Mouse (Mus musculus) heart, embryonic 11.5 days (tissue): Measurements from ENCODE around the gene Kcnj12. TPM values are rescaled to one million over a fixed set of nuclear protein-coding genes. Genes with fewer than 3 reads are reported as not detected.
A peak's percentile ranks its signal among the peaks of the same experiment; 100 is the strongest.

Experiments
- ATAC-seq: fragments of 200-750 bp; cut with Nextera tagmentation; replicated peaks from 2 replicates; pipeline ENCODE4 v1.8.0; 2017; ENCODE audit warnings: moderate library complexity; ENCODE audit not compliant: insufficient number of reproducible peaks, low FRiP score, low TSS enrichment
- H3K27ac ChIP-seq: fragments of 300-500 bp; sonication (generic); 2 replicates; pipeline ENCODE4 v1.5.1; 2014; ENCODE audit warnings: mild to moderate bottlenecking, low read depth, low read length
- H3K27me3 ChIP-seq: fragments of 300-500 bp; sonication (generic); 2 replicates; pipeline ENCODE4 v1.6.1; 2014; ENCODE audit warnings: mild to moderate bottlenecking, low read length, mixed read lengths; ENCODE audit not compliant: control insufficient read depth, insufficient read depth
- H3K36me3 ChIP-seq: fragments of 300-500 bp; sonication (generic); 2 replicates; pipeline ENCODE4 v1.6.1; 2014; ENCODE audit warnings: mild to moderate bottlenecking, low read length, moderate library complexity, mixed read lengths; ENCODE audit not compliant: control insufficient read depth, insufficient read depth
- H3K4me1 ChIP-seq: fragments of 300-500 bp; sonication (generic); 2 replicates; pipeline ENCODE4 v1.6.1; 2014; ENCODE audit warnings: low read length; ENCODE audit not compliant: control insufficient read depth, insufficient read depth
- H3K4me2 ChIP-seq: fragments of 300-500 bp; sonication (generic); 2 replicates; pipeline ENCODE4 v1.6.1; 2014; ENCODE audit warnings: mild to moderate bottlenecking, moderate library complexity
- H3K4me3 ChIP-seq: fragments of 300-500 bp; sonication (generic); 2 replicates; pipeline ENCODE4 v1.5.1; 2014; ENCODE audit warnings: low read depth, low read length
- H3K9ac ChIP-seq: fragments of 300-500 bp; sonication (generic); 2 replicates; pipeline ENCODE4 v1.6.1; 2014; ENCODE audit warnings: mild to moderate bottlenecking, low read depth, low read length, moderate library complexity
- H3K9me3 ChIP-seq: fragments of 300-500 bp; sonication (generic); replicated peaks from 2 replicates; pipeline ENCODE4 v1.6.1; 2016; ENCODE audit warnings: low read length; ENCODE audit not compliant: control insufficient read depth
- WGBS: fragments of 180-500 bp; shearing (Covaris S2); extraction: QIAGEN DNeasy Blood & Tissue Kit; methylation state at CpG from one replicate; pipeline ENCODE4 v1.1.7; 2014; ENCODE audit not compliant: insufficient replicate concordance; 5-methylcytosine and 5-hydroxymethylcytosine counted together
- polyA plus RNA-seq: library from polyadenylated mRNA; unstranded; fragments of >200 nt; fragmentation: Nextera tagmentation; extraction: Ambion mirVana; gene quantifications from 2 replicates; pipeline ENCODE4 v1.2.1, GENCODE M21; 2014

Gene Kcnj12
- polyA plus RNA-seq, 1 experiment from 2014 or later, result 2.0 TPM

GRCm38 (mm10) chr11:61074646-61075317 is 52.4 kb downstream of the Kcnj12 start:
- H3K4me2 ChIP-seq, result no peak overlapping the region
- no peaks in the 10 kb centered on the region for H3K36me3 ChIP-seq
- H3K4me1 ChIP-seq, result peaks cover 18% of the 10 kb centered on the region
- H3K27me3 ChIP-seq, result 0 out of 2 replicates have a peak, but pooled peaks cover 5% of the 10 kb centered on the region
- WGBS, result 82% methylated on average over 5 of the region's 5 CpGs
- no peak overlapping the region for H3K27ac ChIP-seq
- ATAC-seq, result no peak
- H3K4me3 ChIP-seq, result no peak overlapping the region
- H3K9ac ChIP-seq, result no peak overlapping the region
- no peaks in the 10 kb centered on the region for H3K9me3 ChIP-seq

- H3K36me3 ChIP-seq, result no peaks in the 10 kb centered on the region
- H3K9ac ChIP-seq, result no peak overlapping the region
- peak overlapping the region; percentile 34 for H3K4me2 ChIP-seq
- peaks cover 18% of the 10 kb centered on the region for H3K4me1 ChIP-seq
- no peaks in the 10 kb centered on the region for H3K9me3 ChIP-seq
- no peak overlapping the region for H3K27ac ChIP-seq
- 0 out of 2 replicates have a peak, but pooled peaks cover 5% of the 10 kb centered on the region for H3K27me3 ChIP-seq
- H3K4me3 ChIP-seq, result no peak overlapping the region
- 45% methylated on average over 15 of the region's 15 CpGs for WGBS
- no peak for ATAC-seq
Observed at GRCm38 (mm10) chr11:61075361-61076326, 53.3 kb downstream of the Kcnj12 start.

DNA sequence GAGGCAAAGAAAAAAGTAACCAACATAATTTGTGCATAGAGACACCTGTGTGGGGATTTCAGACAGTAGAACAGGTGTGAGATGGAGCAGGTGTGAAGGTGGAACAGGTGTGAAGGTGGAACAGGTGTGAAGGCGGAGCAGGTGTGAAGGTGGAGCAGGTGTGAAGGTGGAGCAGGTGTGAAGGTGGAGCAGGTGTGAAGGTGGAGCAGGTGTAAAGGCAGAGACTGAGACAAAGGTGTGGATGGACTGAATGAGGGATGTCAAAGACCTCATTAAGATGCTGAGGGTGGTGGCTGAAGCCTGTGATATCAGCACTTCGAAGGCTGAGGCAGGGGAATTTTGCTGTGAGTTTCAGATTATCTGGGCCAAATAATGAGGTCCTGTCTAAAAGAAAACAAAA is 59.3 kb downstream of the Kcnj12 start:
- no peak for ATAC-seq
- Histone ChIP-seq H3K9ac (no peak overlapping the region), H3K27me3 (0 out of 2 replicates have a peak, but pooled peaks cover 5% of the 10 kb centered on the region), H3K4me2 (no peak overlapping the region), H3K9me3 (no peaks in the 10 kb centered on the region), H3K27ac (no peak overlapping the region), H3K4me3 (no peak overlapping the region), H3K36me3 (no peaks in the 10 kb centered on the region), H3K4me1 (no peaks in the 10 kb centered on the region)
- 74% methylated on average over 2 of the region's 2 CpGs for WGBS

DNA sequence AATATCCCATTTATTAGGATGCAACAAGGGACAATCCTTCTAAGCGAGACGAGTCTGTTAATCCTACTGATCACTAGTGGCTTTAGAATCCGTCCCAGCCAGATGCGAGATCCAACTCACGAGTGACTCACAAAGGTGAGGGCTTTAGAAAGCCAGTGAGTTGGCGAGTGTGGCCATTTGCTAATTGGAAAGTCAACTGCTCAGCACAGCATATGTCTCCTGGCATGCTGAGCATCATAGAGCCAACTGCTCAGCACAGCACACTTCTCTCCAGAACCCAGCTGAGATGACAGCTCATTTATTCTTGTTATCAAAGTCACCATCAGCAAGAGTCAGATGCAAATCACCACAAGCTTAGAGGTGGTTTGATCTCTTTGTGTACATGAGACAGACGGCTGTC is 67.8 kb downstream of the Kcnj12 start:
- H3K4me1 ChIP-seq, result no peaks in the 10 kb centered on the region
- no peak overlapping the region for H3K27ac ChIP-seq
- 81% methylated on average over 7 of the region's 7 CpGs for WGBS
- no peaks in the 10 kb centered on the region for H3K9me3 ChIP-seq
- H3K36me3 ChIP-seq, result no peaks in the 10 kb centered on the region
- H3K4me2 ChIP-seq, result no peak overlapping the region
- no peaks in the 10 kb centered on the region for H3K27me3 ChIP-seq
- no peak overlapping the region for H3K9ac ChIP-seq
- no peak overlapping the region for H3K4me3 ChIP-seq
- no peak for ATAC-seq

DNA sequence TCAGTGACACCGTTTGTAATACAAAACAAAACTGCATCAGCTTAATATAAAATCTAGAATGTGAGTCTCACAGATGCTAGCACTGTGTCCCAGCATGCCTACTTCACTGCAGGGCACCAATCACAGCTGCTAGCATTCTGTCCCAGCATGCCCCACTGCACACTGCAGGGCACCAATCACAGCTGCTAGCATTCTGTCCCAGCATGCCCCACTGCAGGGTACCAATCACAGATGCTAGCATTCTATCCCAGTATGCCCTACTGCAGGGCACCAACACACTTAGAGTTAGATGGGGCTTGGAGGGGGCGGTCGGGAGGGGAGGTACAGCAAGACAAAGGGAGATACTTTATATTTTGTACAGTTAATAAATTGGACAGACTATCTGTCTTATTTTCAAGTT is 68.8 kb downstream of the Kcnj12 start:
- no peak overlapping the region for H3K9ac ChIP-seq
- H3K4me2 ChIP-seq, result no peak overlapping the region
- ATAC-seq, result no peak
- no peak overlapping the region for H3K4me3 ChIP-seq
- H3K4me1 ChIP-seq, result no peaks in the 10 kb centered on the region
- H3K9me3 ChIP-seq, result no peaks in the 10 kb centered on the region
- no peak overlapping the region for H3K27ac ChIP-seq
- WGBS, result 60% methylated on average over 3 of the region's 3 CpGs
- H3K27me3 ChIP-seq, result no peaks in the 10 kb centered on the region
- no peaks in the 10 kb centered on the region for H3K36me3 ChIP-seq

DNA sequence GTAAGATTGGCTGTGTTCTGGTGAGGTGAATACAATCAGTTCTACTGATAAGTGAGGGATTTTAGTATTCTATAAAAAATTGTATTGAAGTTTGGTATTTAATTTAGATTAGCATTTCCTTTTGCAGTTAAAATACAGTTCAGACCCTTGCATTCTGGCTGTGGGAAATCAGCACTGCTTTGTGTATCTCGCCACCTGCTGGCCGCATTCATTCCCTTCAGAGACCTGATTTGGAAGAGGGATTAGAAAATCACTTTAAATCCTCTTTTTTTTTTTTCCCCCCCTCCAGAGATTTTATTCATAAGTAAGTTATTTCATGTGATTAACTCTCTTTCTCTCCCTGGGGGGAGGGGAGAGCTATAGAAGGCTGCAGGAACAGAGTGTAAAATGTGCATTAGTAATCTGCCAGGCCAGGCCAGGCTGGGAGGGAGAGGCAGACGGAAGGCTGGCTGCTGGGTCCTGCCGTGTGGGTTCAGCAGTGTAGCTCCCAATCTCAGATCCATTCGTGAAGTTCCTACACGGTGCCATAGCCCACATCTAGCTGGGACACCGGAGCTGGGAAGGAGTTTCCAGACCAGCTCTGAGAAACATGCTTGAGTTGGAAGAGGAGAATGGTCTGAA is 69.4 kb downstream of the Kcnj12 start:
- H3K4me3 ChIP-seq, result no peak overlapping the region
- H3K4me1 ChIP-seq, result no peaks in the 10 kb centered on the region
- no peaks in the 10 kb centered on the region for H3K36me3 ChIP-seq
- 19% methylated on average over 7 of the region's 7 CpGs for WGBS
- no peak overlapping the region for H3K9ac ChIP-seq
- H3K9me3 ChIP-seq, result no peaks in the 10 kb centered on the region
- no peak overlapping the region for H3K27ac ChIP-seq
- no peaks in the 10 kb centered on the region for H3K27me3 ChIP-seq
- H3K4me2 ChIP-seq, result no peak overlapping the region
- no peak for ATAC-seq

- no peaks in the 10 kb centered on the region for H3K27me3 ChIP-seq
- no peaks in the 10 kb centered on the region for H3K9me3 ChIP-seq
- no peaks in the 10 kb centered on the region for H3K4me1 ChIP-seq
- no peak overlapping the region for H3K27ac ChIP-seq
- WGBS, result 64% methylated on average over 1 of the region's 1 CpGs
- no peak overlapping the region for H3K9ac ChIP-seq
- no peak overlapping the region for H3K4me2 ChIP-seq
- H3K36me3 ChIP-seq, result no peaks in the 10 kb centered on the region
- ATAC-seq, result no peak
- H3K4me3 ChIP-seq, result no peak overlapping the region
Observed at GRCm38 (mm10) chr11:61098046-61098445, 75.7 kb downstream of the Kcnj12 start.

DNA sequence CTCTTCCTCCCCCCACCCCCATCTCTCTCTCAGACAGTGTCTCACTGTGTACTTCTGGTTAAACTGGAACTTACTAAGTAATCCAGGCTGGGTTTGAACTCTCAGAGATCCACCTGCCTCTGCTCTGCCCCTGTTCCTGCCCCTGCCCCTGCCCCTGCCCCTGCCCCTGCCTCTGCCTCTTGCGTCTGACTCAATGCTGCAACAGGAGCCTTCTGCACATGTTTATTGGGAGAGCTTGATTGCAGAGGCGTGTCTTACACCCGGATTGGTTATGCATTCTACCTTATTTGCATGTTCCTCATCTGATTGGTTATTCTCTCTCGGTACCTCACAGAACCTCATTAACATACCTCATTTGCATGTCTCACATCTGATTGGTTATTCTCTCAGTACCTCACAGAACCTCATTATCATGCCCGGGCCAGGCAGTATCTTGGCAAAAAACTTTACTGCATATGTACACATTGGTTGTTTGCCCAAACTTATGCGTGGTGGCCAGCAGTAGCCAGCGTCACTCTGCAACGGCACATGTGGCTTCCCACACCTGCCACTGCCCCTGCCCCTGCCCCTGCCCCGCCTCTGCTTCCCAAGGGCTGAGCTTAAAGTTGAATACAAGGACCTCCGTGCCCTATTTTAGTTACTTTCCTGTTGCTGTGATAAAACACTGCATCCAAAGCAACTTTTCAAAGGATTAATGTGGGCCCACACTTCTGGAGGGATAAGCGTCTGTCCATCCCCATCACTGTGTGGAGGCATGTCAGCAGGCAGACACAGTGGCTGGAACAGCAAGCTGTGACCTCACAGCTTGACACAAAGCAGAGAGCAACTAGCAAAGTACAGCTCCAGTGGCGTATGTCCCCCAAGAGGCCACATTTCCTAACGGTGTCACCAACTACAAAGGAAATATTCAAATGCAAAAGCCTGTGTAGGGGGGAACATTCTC is 80.3 kb downstream of the Kcnj12 start:
- Histone ChIP-seq H3K36me3 (no peaks in the 10 kb centered on the region), H3K9ac (no peak overlapping the region), H3K4me3 (no peak overlapping the region), H3K9me3 (no peaks in the 10 kb centered on the region), H3K4me2 (no peak overlapping the region), H3K4me1 (0 out of 2 replicates have a peak, but pooled peaks cover 2% of the 10 kb centered on the region), H3K27me3 (no peaks in the 10 kb centered on the region), H3K27ac (no peak overlapping the region)
- WGBS, result 66% methylated on average over 12 of the region's 13 CpGs
- no peak for ATAC-seq
